Mouse (Mus musculus): ENCODE results near the gene Plekha4. TPM values are rescaled to one million over a fixed set of nuclear protein-coding genes. Genes with fewer than 3 reads are reported as not detected.
"Not testable (repeated sequence)": the region's sequence is repeated elsewhere in the genome, so short reads cannot be mapped to it uniquely, and the experiment has no call there.

Gene Plekha4
- total and polyA plus RNA-seq, 2 experiments from 2014 or later, result 1.6 to 2.1 TPM

DNA sequence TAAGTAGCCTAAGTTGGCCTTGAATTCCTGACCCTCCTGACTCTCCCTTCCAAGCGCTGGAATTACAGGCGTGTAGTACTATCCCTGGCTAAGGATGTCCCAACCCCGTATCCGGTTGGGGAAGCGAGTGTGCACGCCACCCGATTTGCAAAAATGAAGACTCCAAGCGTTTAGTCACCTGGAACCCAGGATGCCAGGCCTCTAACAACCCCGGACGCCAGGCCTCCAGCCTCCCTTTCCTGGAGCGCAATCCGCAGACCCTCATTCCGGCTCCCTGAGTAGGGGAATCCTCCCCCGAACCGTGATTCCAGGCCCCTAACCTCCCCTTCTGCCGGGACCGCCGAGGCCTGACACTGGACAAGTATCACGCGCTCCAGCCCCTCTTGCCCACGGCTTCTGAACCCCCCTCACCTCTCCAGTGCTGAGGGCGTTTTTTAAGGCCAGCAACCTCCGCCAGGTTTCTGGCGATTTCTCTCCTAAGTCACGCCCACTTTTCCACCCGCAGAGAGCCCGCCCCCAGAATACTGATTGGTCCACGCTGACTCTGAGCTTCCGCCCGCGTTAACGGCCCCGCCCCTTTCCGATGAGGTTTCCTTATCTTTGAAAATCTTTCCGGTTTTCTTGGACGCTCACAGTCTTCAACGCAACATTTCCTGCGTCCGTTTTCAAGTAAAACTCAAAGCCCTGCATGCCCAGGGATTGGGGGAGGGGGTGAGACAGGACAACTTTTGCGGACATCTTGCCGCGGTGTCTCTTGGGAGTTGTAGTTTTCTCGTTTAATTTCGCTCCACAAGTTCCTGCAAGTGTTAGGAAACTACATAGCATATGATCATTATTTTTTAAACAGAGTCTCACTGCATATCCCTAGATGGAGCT, 16.0 kb upstream of the Plekha4 start, which contains the start of gene Nucb1:
Gene Nucb1 (minus strand): TSS at position 495 of the 876 bp plus-strand sequence.
- peak within 1 kb of the TSS; percentile 79 for H3K27ac ChIP-seq (ENCODE audit: low read depth, low read length)
- DNase-seq (ENCODE audit: low spot score), result peak; percentile 95
- H3K4me1 ChIP-seq (ENCODE audit: insufficient read depth, low read length), result peaks cover 8% of the 10 kb centered on the region; the same call in 1 of the 2 replicates
- H3K27me3 ChIP-seq (ENCODE audit: insufficient read depth, low read length), result no peaks in the 10 kb centered on the region
- peaks cover 5% of the 10 kb centered on the region; the same call in 1 of the 2 replicates for H3K36me3 ChIP-seq (ENCODE audit: insufficient read depth, low read length)
- H3K4me3 ChIP-seq (ENCODE audit: low read depth, low read length), result peak within 1 kb of the TSS; percentile 53
- H3K9me3 ChIP-seq (ENCODE audit: low read length), result no peaks in the 10 kb centered on the region
- no peak for TF ChIP-seq CTCF (IDR thresholded peaks at IDR 0.05)
- H3K4me2 ChIP-seq (ENCODE audit: low read depth, low read length, poor library complexity, severe bottlenecking), result peak within 1 kb of the TSS; percentile 98
- H3K9ac ChIP-seq (replicated peaks; ENCODE audit: low read length, poor library complexity, severe bottlenecking), result peak within 1 kb of the TSS; percentile 69
- peak; percentile 90 for ATAC-seq (ENCODE audit: low FRiP score)
- WGBS, result under 1% methylated on average over 44 of the region's 44 CpGs

DNA sequence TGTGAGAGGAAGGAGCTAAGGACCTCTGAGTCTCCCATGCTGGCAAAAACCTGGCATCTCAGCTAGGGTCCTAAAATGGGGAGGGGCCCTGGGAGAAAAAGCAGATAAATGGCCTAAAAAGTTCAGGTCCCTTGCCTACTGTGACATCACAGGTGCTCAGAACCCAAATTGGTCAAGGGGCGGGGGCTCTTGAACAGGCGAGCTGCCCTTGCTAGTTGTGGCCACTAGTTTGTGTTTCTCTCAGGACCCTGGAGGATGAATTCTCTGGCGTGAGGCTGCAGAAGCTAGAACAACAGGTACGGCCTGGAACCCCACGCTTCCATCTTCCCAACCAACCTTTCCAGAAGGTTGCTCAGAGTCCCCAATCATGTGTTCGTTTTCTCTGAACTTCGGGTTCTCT, 11.7 kb upstream of the Plekha4 start:
- H3K4me3 ChIP-seq (ENCODE audit: low read depth, low read length), result no peak overlapping the region
- no peak for ATAC-seq (ENCODE audit: low FRiP score)

DNA sequence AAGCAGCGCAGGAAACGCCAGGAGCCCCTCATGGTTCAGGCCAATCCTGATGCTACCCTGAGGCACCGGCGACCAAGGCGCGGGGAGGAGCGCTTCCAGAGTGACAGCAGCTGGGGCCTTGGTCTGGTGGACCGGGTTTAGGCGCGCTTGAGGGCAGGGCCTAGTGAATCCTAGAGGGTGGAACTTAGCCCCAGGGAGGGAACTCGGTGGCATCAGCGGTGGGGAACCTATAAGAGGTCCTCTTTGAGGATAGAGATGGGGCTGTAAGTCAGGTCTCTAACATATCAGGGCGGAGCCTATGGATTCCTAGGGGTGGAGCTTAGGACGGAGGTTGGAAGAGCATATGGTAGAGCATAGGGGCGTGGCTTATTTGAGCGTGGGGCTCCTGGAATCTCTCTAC, 10.7 kb upstream of the Plekha4 start:
- no peak overlapping the region for H3K4me3 ChIP-seq (ENCODE audit: low read depth, low read length)
- H3K36me3 ChIP-seq (ENCODE audit: insufficient read depth, low read length), result no peaks in the 10 kb centered on the region
- no peak overlapping the region for H3K27ac ChIP-seq (ENCODE audit: low read depth, low read length)
- H3K9me3 ChIP-seq (ENCODE audit: low read length), result no peaks in the 10 kb centered on the region
- no peaks in the 10 kb centered on the region for H3K27me3 ChIP-seq (ENCODE audit: insufficient read depth, low read length)
- no peak overlapping the region for H3K9ac ChIP-seq (replicated peaks; ENCODE audit: low read length, poor library complexity, severe bottlenecking)
- 0 out of 2 replicates have a peak overlapping the region, but pooled peaks have one; percentile 2 for H3K4me2 ChIP-seq (ENCODE audit: low read depth, low read length, poor library complexity, severe bottlenecking)
- no peak for ATAC-seq (ENCODE audit: low FRiP score)
- WGBS, result 31% methylated on average over 16 of the region's 16 CpGs
- TF ChIP-seq CTCF (IDR thresholded peaks at IDR 0.05), result no peak
- no peaks in the 10 kb centered on the region for H3K4me1 ChIP-seq (ENCODE audit: insufficient read depth, low read length)
- no peak for DNase-seq (ENCODE audit: low spot score)

More for the DNA sequence above, 11.7 kb upstream of the Plekha4 start:
- no peaks in the 10 kb centered on the region for H3K27me3 ChIP-seq (ENCODE audit: insufficient read depth, low read length)
- H3K9ac ChIP-seq (replicated peaks; ENCODE audit: low read length, poor library complexity, severe bottlenecking), result no peak overlapping the region
- 87% methylated on average over 7 of the region's 7 CpGs for WGBS
- H3K9me3 ChIP-seq (ENCODE audit: low read length), result no peaks in the 10 kb centered on the region
- H3K36me3 ChIP-seq (ENCODE audit: insufficient read depth, low read length), result no peaks in the 10 kb centered on the region
- no peak overlapping the region for H3K27ac ChIP-seq (ENCODE audit: low read depth, low read length)
- 0 out of 2 replicates have a peak, but pooled peaks cover 3% of the 10 kb centered on the region for H3K4me1 ChIP-seq (ENCODE audit: insufficient read depth, low read length)
- no peak for TF ChIP-seq CTCF (IDR thresholded peaks at IDR 0.05)
- no peak for DNase-seq (ENCODE audit: low spot score)
- H3K4me2 ChIP-seq (ENCODE audit: low read depth, low read length, poor library complexity, severe bottlenecking), result no peak overlapping the region

GRCm38 (mm10) chr7:45516846-45517245, 9.3 kb upstream of the Plekha4 start:
- not testable (repeated sequence) for H3K4me2 ChIP-seq (ENCODE audit: low read depth, low read length, poor library complexity, severe bottlenecking); H3K9me3 ChIP-seq (ENCODE audit: low read length); H3K27ac ChIP-seq (ENCODE audit: low read depth, low read length); H3K27me3 ChIP-seq (ENCODE audit: insufficient read depth, low read length); ATAC-seq (ENCODE audit: low FRiP score); H3K4me3 ChIP-seq (ENCODE audit: low read depth, low read length); H3K4me1 ChIP-seq (ENCODE audit: insufficient read depth, low read length); DNase-seq (ENCODE audit: low spot score); H3K36me3 ChIP-seq (ENCODE audit: insufficient read depth, low read length); H3K9ac ChIP-seq (replicated peaks; ENCODE audit: low read length, poor library complexity, severe bottlenecking)
- peak; percentile 21; the same call in 1 of the 2 replicates for TF ChIP-seq CTCF (IDR thresholded peaks at IDR 0.05)
- 79% methylated on average over 5 of the region's 5 CpGs for WGBS

DNA sequence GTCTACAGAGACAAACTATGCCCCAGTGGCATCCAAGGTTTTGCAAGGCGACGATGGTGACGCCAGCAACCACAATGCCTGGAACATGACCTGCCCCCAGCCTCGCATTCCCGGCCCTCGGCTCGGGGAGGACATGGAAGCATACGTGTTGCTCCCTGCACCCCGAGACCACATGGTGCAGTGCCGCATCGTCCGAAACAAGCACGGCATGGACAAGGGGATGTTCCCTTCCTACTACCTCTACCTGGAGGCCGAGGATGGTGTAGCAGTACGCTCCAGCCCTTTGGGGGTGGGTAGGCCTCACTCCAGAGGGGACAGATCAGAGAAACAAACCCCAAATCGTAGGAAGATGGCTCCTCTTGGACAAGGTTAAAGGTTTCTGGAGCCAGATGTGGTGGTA, 7.5 kb upstream of the Plekha4 start:
- DNase-seq (ENCODE audit: low spot score) (no peak), ATAC-seq (ENCODE audit: low FRiP score) (no peak)
- Histone ChIP-seq H3K9ac (replicated peaks; ENCODE audit: low read length, poor library complexity, severe bottlenecking) (no peak overlapping the region), H3K27ac (ENCODE audit: low read depth, low read length) (no peak overlapping the region), H3K36me3 (ENCODE audit: insufficient read depth, low read length) (no peaks in the 10 kb centered on the region), H3K9me3 (ENCODE audit: low read length) (no peaks in the 10 kb centered on the region), H3K4me1 (ENCODE audit: insufficient read depth, low read length) (no peaks in the 10 kb centered on the region), H3K4me3 (ENCODE audit: low read depth, low read length) (no peak overlapping the region), H3K27me3 (ENCODE audit: insufficient read depth, low read length) (no peaks in the 10 kb centered on the region), H3K4me2 (ENCODE audit: low read depth, low read length, poor library complexity, severe bottlenecking) (no peak overlapping the region)
- TF ChIP-seq CTCF (IDR thresholded peaks at IDR 0.05), result no peak
- 90% methylated on average over 16 of the region's 16 CpGs for WGBS

All from midbrain, postnatal 0 days (tissue).